Mouse (Mus musculus) midbrain, embryonic 15.5 days (tissue): ENCODE measurements around the gene Vapa. TPM values are rescaled to one million over a fixed set of nuclear protein-coding genes. Genes with fewer than 3 reads are reported as not detected.

Experiments
- polyA plus RNA-seq: library from polyadenylated mRNA; unstranded; fragments of >200 nt; fragmentation: Nextera tagmentation; extraction: Ambion mirVana; gene quantifications from 2 replicates; pipeline ENCODE4 v1.2.1, GENCODE M21; 2015

Gene Vapa
- polyA plus RNA-seq, 1 experiment from 2014 or later: 259 TPM

Other genes with a start within 250 kb of the Vapa start
- 0.48 and 0.59 TPM in 2 replicates for gene Tmem232, start 72.8 kb downstream of the Vapa start, polyA plus RNA-seq
- 0.09 TPM in 1 of 2 replicates, not detected in the other for gene Txndc2, start 28.6 kb upstream of the Vapa start, polyA plus RNA-seq
- 76.6 and 80.1 TPM in 2 replicates for gene Rab31, start 159.2 kb upstream of the Vapa start, polyA plus RNA-seq
- gene Ppp4r1, start 169.0 kb upstream of the Vapa start, polyA plus RNA-seq: 45.1 and 49.2 TPM in 2 replicates